Mouse (Mus musculus) bone marrow macrophage, adult 2 months (primary cell): Measurements from ENCODE around the gene Klk5.

Source experiments
- CTCF ChIP-seq: IDR thresholded peaks from 2 replicates; pipeline ENCODE4 v1.5.1; 2012; ENCODE audit warnings: low read depth, mild to moderate bottlenecking, low read length, moderate library complexity
- POLR2A ChIP-seq: IDR thresholded peaks from 2 replicates; pipeline ENCODE4 v1.6.1; 2012; ENCODE audit warnings: mild to moderate bottlenecking, low read depth, low read length, borderline replicate concordance

DNA sequence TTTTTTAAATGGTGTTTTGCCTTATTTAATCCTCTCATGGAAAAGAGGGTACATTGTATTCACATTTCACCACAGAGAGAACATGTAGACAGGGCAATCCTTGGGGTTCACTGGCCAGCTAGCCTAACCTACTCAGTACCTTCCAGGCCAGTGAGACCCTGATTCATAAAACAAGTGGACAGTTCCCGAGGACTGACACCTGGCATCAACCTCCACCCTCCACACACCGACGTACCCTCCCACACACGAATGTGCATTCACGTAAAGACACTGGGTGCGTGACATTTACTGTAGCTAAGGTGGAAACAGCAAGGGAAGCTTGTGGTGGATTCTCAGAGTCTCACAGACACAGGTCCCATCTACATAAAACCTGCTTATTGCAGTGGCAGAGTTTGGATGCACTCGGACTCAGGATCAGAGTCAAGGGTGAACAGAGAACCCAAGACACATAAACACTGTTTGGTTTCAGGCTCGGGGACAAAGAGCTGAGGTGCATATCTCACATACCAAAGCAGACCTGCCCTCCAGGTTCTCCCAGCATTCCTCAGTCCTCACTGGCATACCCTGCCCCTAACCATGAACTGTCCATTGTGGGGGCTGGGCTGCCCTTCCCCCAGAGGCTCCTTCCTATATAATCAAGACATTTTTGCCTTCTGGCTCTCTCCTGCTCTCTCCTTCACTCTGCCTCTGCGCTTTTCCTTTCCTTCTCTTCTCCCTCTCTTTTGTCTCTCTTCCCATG lies 13.0 kb downstream of the Klk5 start:
- TF ChIP-seq CTCF (no peak), POLR2A (no peak)
